Mouse (Mus musculus): ENCODE results near the gene Hs3st3b1. TPM values are rescaled to one million over a fixed set of nuclear protein-coding genes. Genes with fewer than 3 reads are reported as not detected.

Gene Hs3st3b1
- polyA plus RNA-seq, 1 experiment from 2014 or later: 9.6 TPM

DNA sequence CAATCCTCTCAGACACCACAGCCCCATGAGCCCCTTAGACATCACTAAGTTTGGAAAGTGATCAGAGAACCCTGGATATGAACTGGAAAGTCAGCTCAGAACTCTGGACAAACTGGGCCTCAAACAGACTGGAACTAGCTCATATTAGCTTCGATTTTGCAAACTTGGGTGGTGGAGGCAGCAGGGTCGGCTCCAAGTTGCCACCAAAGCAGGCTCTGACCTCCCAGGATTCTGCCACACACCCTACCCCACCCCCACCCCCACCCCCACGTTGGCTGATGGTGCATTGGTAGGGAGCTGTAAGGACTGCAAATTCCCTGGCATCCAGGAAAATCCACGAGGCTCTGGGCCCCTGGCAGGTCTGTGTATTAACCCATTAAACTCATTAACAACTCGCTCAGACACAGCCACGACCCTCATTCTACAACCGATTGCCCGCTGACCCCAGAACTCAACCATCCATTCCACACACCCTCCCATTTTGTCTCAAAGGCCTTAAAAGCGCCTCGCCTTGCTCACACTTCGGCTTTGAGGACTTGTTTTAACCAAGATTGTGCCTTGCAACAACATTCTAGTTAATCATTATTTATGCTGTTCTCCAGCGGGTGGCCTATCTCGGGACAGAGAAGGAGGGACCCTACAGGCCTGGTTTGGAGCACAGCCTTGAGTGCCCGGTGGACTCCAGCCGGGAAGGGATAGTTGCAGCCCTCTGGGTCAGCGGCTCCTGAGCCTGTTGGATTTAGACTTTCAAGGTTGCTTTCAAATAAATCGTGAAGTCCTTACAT is 3.6 kb downstream of the Hs3st3b1 start:
- Histone ChIP-seq H3K27me3 (ENCODE audit: control insufficient read depth, insufficient read depth, low read length) (peaks cover 18% of the 10 kb centered on the region), H3K4me2 (ENCODE audit: low read depth, low read length) (peak overlapping the region; percentile 85), H3K9ac (ENCODE audit: low read length) (peak overlapping the region; percentile 74), H3K4me1 (ENCODE audit: control insufficient read depth, insufficient read depth, low read length) (peaks cover 38% of the 10 kb centered on the region), H3K36me3 (ENCODE audit: control insufficient read depth, insufficient read depth, low read length) (no peaks in the 10 kb centered on the region), H3K4me3 (replicated peaks; ENCODE audit: low read length) (peak overlapping the region; percentile 56), H3K9me3 (replicated peaks; ENCODE audit: control insufficient read depth, low read length) (no peaks in the 10 kb centered on the region), H3K27ac (ENCODE audit: low read length) (peak overlapping the region; percentile 80)
- no peak for ATAC-seq (ENCODE audit: insufficient read depth, low FRiP score)
- 34% methylated on average over 17 of the region's 17 CpGs for WGBS

DNA sequence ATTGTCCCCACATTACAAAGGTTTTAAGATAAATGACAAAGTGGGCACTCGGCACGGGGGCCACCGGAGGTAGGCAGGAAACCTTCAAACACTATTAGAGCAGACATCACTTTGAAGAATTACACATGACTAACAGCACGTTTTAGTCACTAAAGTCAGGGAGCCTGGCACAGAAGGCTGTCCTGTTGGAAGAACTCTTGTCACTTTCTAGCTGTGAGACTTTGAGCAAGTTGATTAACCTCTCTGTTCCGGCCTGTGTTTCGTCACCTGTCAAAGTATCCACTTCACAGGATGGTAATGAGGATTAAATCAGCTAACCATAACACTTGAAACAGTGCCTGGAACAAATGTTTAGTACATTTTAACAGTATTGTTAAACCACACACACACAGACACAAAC is 4.5 kb downstream of the Hs3st3b1 start:
- Histone ChIP-seq H3K9me3 (replicated peaks; ENCODE audit: control insufficient read depth, low read length) (no peaks in the 10 kb centered on the region), H3K4me2 (ENCODE audit: low read depth, low read length) (no peak overlapping the region), H3K4me1 (ENCODE audit: control insufficient read depth, insufficient read depth, low read length) (peaks cover 31% of the 10 kb centered on the region), H3K27me3 (ENCODE audit: control insufficient read depth, insufficient read depth, low read length) (peaks cover 12% of the 10 kb centered on the region; the same call in 1 of the 2 replicates), H3K4me3 (replicated peaks; ENCODE audit: low read length) (no peak overlapping the region), H3K36me3 (ENCODE audit: control insufficient read depth, insufficient read depth, low read length) (no peaks in the 10 kb centered on the region), H3K9ac (ENCODE audit: low read length) (no peak overlapping the region), H3K27ac (ENCODE audit: low read length) (no peak overlapping the region)
- ATAC-seq (ENCODE audit: insufficient read depth, low FRiP score): no peak
- WGBS: 36% methylated on average over 6 of the region's 6 CpGs

DNA sequence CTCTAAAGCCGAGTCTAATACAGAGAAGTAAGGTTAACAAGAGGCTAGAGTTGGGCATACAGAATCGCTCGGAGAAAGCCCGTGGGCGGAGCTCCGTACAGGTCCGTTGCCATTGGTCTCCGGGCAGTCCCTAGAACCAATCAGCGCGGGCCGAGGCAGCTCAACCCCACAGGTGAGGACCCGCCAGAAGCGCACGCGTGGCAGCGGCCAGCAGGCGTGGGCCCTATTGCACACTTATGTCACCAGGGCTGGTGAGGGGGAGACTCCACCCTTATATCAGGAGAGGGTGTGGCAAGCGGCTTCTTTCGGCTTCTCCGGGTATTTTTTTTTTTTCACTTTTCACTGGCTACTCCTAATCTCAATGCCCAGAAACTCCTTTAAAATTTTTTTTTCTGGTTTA is 7.7 kb downstream of the Hs3st3b1 start:
- Histone ChIP-seq H3K4me3 (replicated peaks; ENCODE audit: low read length) (peak overlapping the region; percentile 47), H3K9me3 (replicated peaks; ENCODE audit: control insufficient read depth, low read length) (no peaks in the 10 kb centered on the region), H3K4me1 (ENCODE audit: control insufficient read depth, insufficient read depth, low read length) (peaks cover 27% of the 10 kb centered on the region), H3K9ac (ENCODE audit: low read length) (peak overlapping the region; percentile 51), H3K4me2 (ENCODE audit: low read depth, low read length) (peak overlapping the region; percentile 82), H3K27ac (ENCODE audit: low read length) (peak overlapping the region; percentile 52; the same call in 1 of the 2 replicates), H3K27me3 (ENCODE audit: control insufficient read depth, insufficient read depth, low read length) (0 out of 2 replicates have a peak, but pooled peaks cover 3% of the 10 kb centered on the region), H3K36me3 (ENCODE audit: control insufficient read depth, insufficient read depth, low read length) (no peaks in the 10 kb centered on the region)
- peak; percentile 90 for ATAC-seq (ENCODE audit: insufficient read depth, low FRiP score)
- WGBS: 3% methylated on average over 20 of the region's 20 CpGs

- H3K4me1 ChIP-seq (ENCODE audit: control insufficient read depth, insufficient read depth, low read length): peaks cover 22% of the 10 kb centered on the region
- no peaks in the 10 kb centered on the region for H3K9me3 ChIP-seq (replicated peaks; ENCODE audit: control insufficient read depth, low read length)
- 0 out of 2 replicates have a peak, but pooled peaks cover 3% of the 10 kb centered on the region for H3K27me3 ChIP-seq (ENCODE audit: control insufficient read depth, insufficient read depth, low read length)
- H3K4me3 ChIP-seq (replicated peaks; ENCODE audit: low read length): peak overlapping the region; percentile 47
- H3K4me2 ChIP-seq (ENCODE audit: low read depth, low read length): peak overlapping the region; percentile 82
- no peak for ATAC-seq (ENCODE audit: insufficient read depth, low FRiP score)
- H3K27ac ChIP-seq (ENCODE audit: low read length): peak overlapping the region; percentile 6; the same call in 1 of the 2 replicates
- WGBS: 21% methylated on average over 4 of the region's 4 CpGs
- no peaks in the 10 kb centered on the region for H3K36me3 ChIP-seq (ENCODE audit: control insufficient read depth, insufficient read depth, low read length)
- peak overlapping the region; percentile 51; the same call in 1 of the 2 replicates for H3K9ac ChIP-seq (ENCODE audit: low read length)
Measured at GRCm38 (mm10) chr11:63913936-63914335, 8.2 kb downstream of the Hs3st3b1 start.

DNA sequence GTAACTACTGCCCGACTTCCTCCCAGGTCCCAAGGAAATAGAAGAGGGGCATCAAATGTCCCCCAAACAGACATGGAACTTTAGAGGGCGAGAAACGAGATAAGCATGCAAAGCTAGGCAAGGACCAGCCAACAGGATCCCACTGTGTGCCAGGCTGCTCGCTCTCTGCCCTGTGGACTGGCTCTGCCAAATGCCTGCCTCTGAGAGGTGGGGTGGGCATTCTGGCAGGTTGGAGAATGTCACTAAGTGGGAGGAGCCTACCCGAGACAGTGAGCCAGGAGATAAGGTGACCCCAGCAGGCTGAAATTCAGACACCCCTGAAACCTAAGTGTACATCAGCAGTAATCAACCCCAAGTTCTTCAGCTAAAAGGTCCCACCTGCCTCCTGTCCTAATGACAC is 11.1 kb downstream of the Hs3st3b1 start:
- ATAC-seq (ENCODE audit: insufficient read depth, low FRiP score): no peak
- H3K4me1 ChIP-seq (ENCODE audit: control insufficient read depth, insufficient read depth, low read length): peaks cover 13% of the 10 kb centered on the region
- H3K4me3 ChIP-seq (replicated peaks; ENCODE audit: low read length): no peak overlapping the region
- H3K4me2 ChIP-seq (ENCODE audit: low read depth, low read length): no peak overlapping the region
- H3K27me3 ChIP-seq (ENCODE audit: control insufficient read depth, insufficient read depth, low read length): no peaks in the 10 kb centered on the region
- H3K9me3 ChIP-seq (replicated peaks; ENCODE audit: control insufficient read depth, low read length): no peaks in the 10 kb centered on the region
- H3K9ac ChIP-seq (ENCODE audit: low read length): no peak overlapping the region
- no peaks in the 10 kb centered on the region for H3K36me3 ChIP-seq (ENCODE audit: control insufficient read depth, insufficient read depth, low read length)
- WGBS: 61% methylated on average over 5 of the region's 5 CpGs
- no peak overlapping the region for H3K27ac ChIP-seq (ENCODE audit: low read length)

- no peaks in the 10 kb centered on the region for H3K27me3 ChIP-seq (ENCODE audit: control insufficient read depth, insufficient read depth, low read length)
- H3K9ac ChIP-seq (ENCODE audit: low read length): no peak overlapping the region
- 88% methylated on average over 4 of the region's 4 CpGs for WGBS
- no peaks in the 10 kb centered on the region for H3K9me3 ChIP-seq (replicated peaks; ENCODE audit: control insufficient read depth, low read length)
- no peak for ATAC-seq (ENCODE audit: insufficient read depth, low FRiP score)
- no peaks in the 10 kb centered on the region for H3K36me3 ChIP-seq (ENCODE audit: control insufficient read depth, insufficient read depth, low read length)
- no peak overlapping the region for H3K4me3 ChIP-seq (replicated peaks; ENCODE audit: low read length)
- peaks cover 13% of the 10 kb centered on the region for H3K4me1 ChIP-seq (ENCODE audit: control insufficient read depth, insufficient read depth, low read length)
- no peak overlapping the region for H3K27ac ChIP-seq (ENCODE audit: low read length)
- no peak overlapping the region for H3K4me2 ChIP-seq (ENCODE audit: low read depth, low read length)
Measured at GRCm38 (mm10) chr11:63909961-63910360, 12.1 kb downstream of the Hs3st3b1 start.

DNA sequence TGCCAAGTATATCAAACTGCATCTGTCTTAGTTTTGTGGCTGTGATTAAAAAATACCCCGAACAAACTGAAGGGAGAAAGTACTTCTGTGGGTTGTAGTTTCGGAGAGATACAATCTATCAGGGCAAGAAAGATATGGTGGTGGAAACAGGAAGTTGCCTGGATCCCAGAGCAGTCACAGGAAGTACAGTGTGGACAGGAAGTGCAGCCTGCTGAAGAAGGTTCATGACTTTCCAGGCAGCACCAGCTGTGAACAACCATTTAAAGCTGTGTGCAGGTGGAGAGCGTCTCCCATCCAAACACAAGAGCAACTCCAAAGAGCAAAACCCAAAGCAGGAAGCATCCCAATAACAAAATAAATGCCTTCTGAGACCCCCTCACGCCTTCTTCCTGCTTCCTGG is 13.6 kb downstream of the Hs3st3b1 start:
- no peak overlapping the region for H3K27ac ChIP-seq (ENCODE audit: low read length)
- no peaks in the 10 kb centered on the region for H3K9me3 ChIP-seq (replicated peaks; ENCODE audit: control insufficient read depth, low read length)
- peaks cover 5% of the 10 kb centered on the region; the same call in 1 of the 2 replicates for H3K4me1 ChIP-seq (ENCODE audit: control insufficient read depth, insufficient read depth, low read length)
- 70% methylated on average over 4 of the region's 4 CpGs for WGBS
- H3K4me3 ChIP-seq (replicated peaks; ENCODE audit: low read length): no peak overlapping the region
- ATAC-seq (ENCODE audit: insufficient read depth, low FRiP score): no peak
- H3K4me2 ChIP-seq (ENCODE audit: low read depth, low read length): no peak overlapping the region
- H3K9ac ChIP-seq (ENCODE audit: low read length): no peak overlapping the region
- no peaks in the 10 kb centered on the region for H3K36me3 ChIP-seq (ENCODE audit: control insufficient read depth, insufficient read depth, low read length)
- no peaks in the 10 kb centered on the region for H3K27me3 ChIP-seq (ENCODE audit: control insufficient read depth, insufficient read depth, low read length)

DNA sequence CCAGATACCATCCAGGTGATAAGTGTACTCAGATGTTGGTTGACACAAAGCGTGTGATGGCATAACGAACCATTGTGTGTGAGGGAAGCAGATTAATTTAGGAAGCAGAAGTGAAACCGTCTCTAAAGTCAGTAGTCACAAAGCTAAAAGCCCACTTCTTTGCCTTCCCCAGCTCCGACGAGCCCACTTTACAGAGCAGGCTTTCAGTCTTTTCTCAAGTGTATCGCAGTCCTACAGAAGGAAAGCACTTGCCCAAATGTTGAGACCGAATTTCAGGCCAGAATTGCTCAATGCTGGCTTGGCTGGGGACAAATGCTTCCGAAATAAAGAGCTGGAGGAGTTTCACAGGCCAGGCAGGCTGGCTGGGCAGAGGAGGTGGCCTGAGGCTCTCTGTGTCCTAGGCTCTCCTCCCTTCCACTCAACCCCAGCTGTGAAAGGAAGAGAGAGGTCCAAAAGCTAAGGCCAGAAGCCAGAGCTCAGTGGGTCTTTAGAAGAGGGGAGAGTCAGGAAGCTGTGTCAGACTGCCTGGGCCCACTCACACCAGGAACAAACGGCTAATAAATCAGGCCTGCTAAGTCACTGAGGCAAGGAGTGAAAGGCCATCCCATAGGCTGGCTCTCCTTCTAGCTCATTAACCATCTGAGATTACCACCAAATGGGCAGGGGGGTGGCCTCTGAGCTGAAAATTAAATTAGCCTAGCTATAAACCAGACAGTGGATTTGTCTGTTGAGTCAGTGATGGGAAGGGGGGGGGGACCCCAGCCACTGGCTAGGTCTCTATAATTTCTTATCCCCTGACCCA is 15.3 kb downstream of the Hs3st3b1 start:
- ATAC-seq (ENCODE audit: insufficient read depth, low FRiP score): no peak
- no peak overlapping the region for H3K9ac ChIP-seq (ENCODE audit: low read length)
- no peaks in the 10 kb centered on the region for H3K27me3 ChIP-seq (ENCODE audit: control insufficient read depth, insufficient read depth, low read length)
- no peaks in the 10 kb centered on the region for H3K36me3 ChIP-seq (ENCODE audit: control insufficient read depth, insufficient read depth, low read length)
- H3K4me2 ChIP-seq (ENCODE audit: low read depth, low read length): no peak overlapping the region
- H3K4me1 ChIP-seq (ENCODE audit: control insufficient read depth, insufficient read depth, low read length): peaks cover 7% of the 10 kb centered on the region; the same call in 1 of the 2 replicates
- H3K9me3 ChIP-seq (replicated peaks; ENCODE audit: control insufficient read depth, low read length): no peaks in the 10 kb centered on the region
- no peak overlapping the region for H3K27ac ChIP-seq (ENCODE audit: low read length)
- 82% methylated on average over 9 of the region's 9 CpGs for WGBS
- H3K4me3 ChIP-seq (replicated peaks; ENCODE audit: low read length): no peak overlapping the region

DNA sequence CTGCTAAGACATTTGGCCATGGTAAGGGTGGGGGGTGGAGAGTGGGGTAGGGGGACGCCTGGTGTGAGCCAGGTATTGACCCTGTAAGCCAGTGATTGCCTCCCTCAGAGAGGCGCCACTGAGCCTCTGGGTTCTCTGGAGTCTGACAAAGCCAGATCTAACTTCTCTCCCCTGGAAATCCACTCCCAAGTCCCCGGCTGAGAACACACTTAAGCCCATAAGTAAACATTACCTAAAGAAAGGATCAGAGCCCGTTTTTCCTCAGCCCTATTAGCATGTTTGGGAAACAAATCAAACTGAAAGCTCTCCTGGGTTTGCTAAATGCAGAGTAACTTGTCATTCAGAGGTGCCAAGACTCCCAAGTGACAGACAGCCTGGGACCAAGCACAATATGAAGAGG is 17.3 kb downstream of the Hs3st3b1 start:
- WGBS: 38% methylated on average over 4 of the region's 4 CpGs
- H3K4me1 ChIP-seq (ENCODE audit: control insufficient read depth, insufficient read depth, low read length): peaks cover 13% of the 10 kb centered on the region; the same call in 1 of the 2 replicates
- no peak overlapping the region for H3K27ac ChIP-seq (ENCODE audit: low read length)
- no peaks in the 10 kb centered on the region for H3K36me3 ChIP-seq (ENCODE audit: control insufficient read depth, insufficient read depth, low read length)
- H3K4me2 ChIP-seq (ENCODE audit: low read depth, low read length): no peak overlapping the region
- no peak overlapping the region for H3K9ac ChIP-seq (ENCODE audit: low read length)
- H3K4me3 ChIP-seq (replicated peaks; ENCODE audit: low read length): no peak overlapping the region
- no peaks in the 10 kb centered on the region for H3K27me3 ChIP-seq (ENCODE audit: control insufficient read depth, insufficient read depth, low read length)
- ATAC-seq (ENCODE audit: insufficient read depth, low FRiP score): no peak
- no peaks in the 10 kb centered on the region for H3K9me3 ChIP-seq (replicated peaks; ENCODE audit: control insufficient read depth, low read length)

Measured in stomach, embryonic 16.5 days (tissue).